Mouse (Mus musculus) midbrain, embryonic 16.5 days (tissue): Measurements from ENCODE around the gene Fez1. TPM values are rescaled to one million over a fixed set of nuclear protein-coding genes. Genes with fewer than 3 reads are reported as not detected.
A peak's percentile ranks its signal among the peaks of the same experiment; 100 is the strongest.

Experiments
- ATAC-seq: fragments of 200-750 bp; cut with Nextera tagmentation; 2 replicates; pipeline ENCODE4 v1.8.0; 2017; ENCODE audit warnings: moderate TSS enrichment
- H3K27ac ChIP-seq: fragments of 300-500 bp; sonication (generic); 2 replicates; pipeline ENCODE4 v1.5.1; 2014; ENCODE audit warnings: mild to moderate bottlenecking, low read length, mixed read lengths
- H3K27me3 ChIP-seq: fragments of 300-500 bp; sonication (generic); 2 replicates; pipeline ENCODE4 v1.6.1; 2014; ENCODE audit warnings: low read depth, low read length, mixed read lengths; ENCODE audit not compliant: control insufficient read depth, insufficient read depth
- H3K36me3 ChIP-seq: fragments of 300-500 bp; sonication (generic); 2 replicates; pipeline ENCODE4 v1.6.1; 2014; ENCODE audit warnings: mild to moderate bottlenecking, low read length, moderate library complexity, mixed read lengths; ENCODE audit not compliant: control insufficient read depth, insufficient read depth
- H3K4me1 ChIP-seq: fragments of 300-500 bp; sonication (generic); 2 replicates; pipeline ENCODE4 v1.6.1; 2014; ENCODE audit warnings: mild to moderate bottlenecking, low read length, mixed read lengths; ENCODE audit not compliant: control insufficient read depth, insufficient read depth
- H3K4me2 ChIP-seq: fragments of 300-500 bp; sonication (generic); 2 replicates; pipeline ENCODE4 v1.6.1; 2014; ENCODE audit warnings: mild to moderate bottlenecking, low read length, mixed read lengths
- H3K4me3 ChIP-seq: fragments of 300-500 bp; sonication (generic); 2 replicates; pipeline ENCODE4 v1.5.1; 2014; ENCODE audit warnings: low read depth, mild to moderate bottlenecking, low read length, moderate library complexity, mixed read lengths
- H3K9ac ChIP-seq: fragments of 300-500 bp; sonication (generic); 2 replicates; pipeline ENCODE4 v1.6.1; 2014; ENCODE audit warnings: low read depth, low read length, mixed read lengths
- H3K9me3 ChIP-seq: fragments of 300-500 bp; sonication (generic); replicated peaks from 2 replicates; pipeline ENCODE4 v1.6.1; 2014; ENCODE audit warnings: mild to moderate bottlenecking, low read length, mixed read lengths; ENCODE audit not compliant: control insufficient read depth, poor library complexity, severe bottlenecking
- WGBS: fragments of 180-500 bp; shearing (Covaris S2); extraction: QIAGEN DNeasy Blood & Tissue Kit; methylation state at CpG from one replicate; pipeline ENCODE4 v1.1.7; 2014; 5-methylcytosine and 5-hydroxymethylcytosine counted together
- polyA plus RNA-seq: library from polyadenylated mRNA; unstranded; fragments of >200 nt; fragmentation: Nextera tagmentation; extraction: Ambion mirVana; gene quantifications from 2 replicates; pipeline ENCODE4 v1.2.1, GENCODE M21; 2015

Fez1 gene
- polyA plus RNA-seq, 1 experiment from 2014 or later, result 638 TPM

DNA sequence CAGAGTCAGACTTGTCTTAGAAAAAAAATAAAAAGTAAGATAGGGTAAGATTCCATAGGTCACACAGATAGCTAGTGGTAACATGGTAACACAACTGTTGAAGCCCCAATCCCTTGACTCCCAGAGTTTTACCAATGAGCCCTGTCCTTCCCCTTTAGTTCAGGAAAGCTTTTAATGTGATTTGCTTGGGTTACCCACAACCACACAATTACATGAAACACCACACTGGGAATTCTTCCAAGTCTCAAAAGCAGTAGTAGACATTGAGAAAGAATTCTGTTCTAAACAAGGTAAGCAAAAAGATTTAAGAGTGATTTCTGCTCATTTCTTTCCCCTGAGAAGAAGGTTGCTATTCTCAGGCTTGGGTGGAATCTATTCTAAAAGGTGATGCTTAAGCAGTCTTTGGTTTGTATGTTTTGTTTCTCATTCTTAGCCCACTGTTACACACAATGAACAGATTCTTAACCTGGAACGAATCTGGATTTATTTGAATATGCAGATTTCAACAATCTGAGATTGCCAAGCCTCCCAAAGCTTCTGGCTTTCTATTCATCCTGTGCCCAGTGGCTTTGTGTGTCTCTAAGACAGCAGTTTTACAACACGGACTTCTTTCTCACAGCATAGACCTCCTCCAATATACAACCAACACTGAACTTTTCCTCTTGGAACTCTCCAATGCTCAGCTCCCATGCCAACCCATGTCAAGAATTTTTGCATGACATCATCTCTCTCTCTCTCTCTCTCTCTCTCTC, 5.1 kb downstream of the Fez1 start:
- peaks cover 15% of the 10 kb centered on the region for H3K4me1 ChIP-seq
- no peaks in the 10 kb centered on the region for H3K9me3 ChIP-seq
- no peaks in the 10 kb centered on the region for H3K27me3 ChIP-seq
- no peaks in the 10 kb centered on the region for H3K36me3 ChIP-seq
- H3K4me3 ChIP-seq, result no peak overlapping the region
- no peak for ATAC-seq
- WGBS, result 39% methylated on average over 2 of the region's 2 CpGs
- H3K4me2 ChIP-seq, result no peak overlapping the region
- no peak overlapping the region for H3K27ac ChIP-seq
- H3K9ac ChIP-seq, result no peak overlapping the region

DNA sequence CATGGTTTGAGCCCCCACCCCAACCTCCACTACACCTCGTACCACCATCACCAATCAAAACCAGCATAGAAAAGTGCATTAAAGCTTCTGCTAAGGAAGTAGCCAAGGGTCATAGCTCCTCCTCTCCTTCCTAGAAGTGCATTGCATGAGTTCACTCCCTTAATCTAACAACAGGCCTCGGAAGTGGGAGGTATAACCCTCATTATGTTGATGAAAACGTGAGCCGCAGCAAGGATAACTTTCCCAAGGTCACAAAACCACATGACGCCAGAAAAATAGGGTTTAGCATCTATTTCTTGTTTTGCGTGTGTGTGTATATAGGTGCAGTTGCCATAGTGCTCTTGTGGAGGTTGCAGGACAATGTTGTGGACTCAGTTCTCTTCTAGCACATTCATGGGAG, 9.7 kb downstream of the Fez1 start:
- Histone ChIP-seq H3K9ac (no peak overlapping the region), H3K4me3 (no peak overlapping the region), H3K27me3 (no peaks in the 10 kb centered on the region), H3K4me2 (no peak overlapping the region), H3K27ac (peak overlapping the region; percentile 95), H3K9me3 (no peaks in the 10 kb centered on the region), H3K36me3 (peaks cover 2% of the 10 kb centered on the region; the same call in 1 of the 2 replicates), H3K4me1 (peaks cover 26% of the 10 kb centered on the region)
- WGBS, result 71% methylated on average over 6 of the region's 6 CpGs
- no peak for ATAC-seq

DNA sequence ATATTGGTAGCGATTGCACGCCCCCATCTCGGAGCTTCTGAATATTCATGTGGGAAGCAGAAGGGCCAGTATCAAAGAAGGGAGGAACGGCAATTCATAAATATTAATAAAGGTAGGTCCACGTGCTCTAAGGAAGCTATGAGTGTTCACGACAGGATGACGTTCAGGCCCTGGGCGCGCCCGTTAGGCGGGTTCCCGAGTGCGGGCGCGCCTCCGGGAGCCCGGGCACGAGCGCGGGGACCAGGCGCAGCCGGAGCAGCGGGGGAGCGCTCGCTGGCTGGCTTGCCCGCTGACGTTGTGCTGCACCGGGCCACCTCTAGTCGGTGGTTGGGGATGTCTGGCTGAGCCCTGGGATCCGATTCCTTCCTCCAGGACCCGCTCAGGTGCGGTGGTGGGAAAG, 10.9 kb downstream of the Fez1 start:
- under 1% methylated on average over 31 of the region's 32 CpGs for WGBS

DNA sequence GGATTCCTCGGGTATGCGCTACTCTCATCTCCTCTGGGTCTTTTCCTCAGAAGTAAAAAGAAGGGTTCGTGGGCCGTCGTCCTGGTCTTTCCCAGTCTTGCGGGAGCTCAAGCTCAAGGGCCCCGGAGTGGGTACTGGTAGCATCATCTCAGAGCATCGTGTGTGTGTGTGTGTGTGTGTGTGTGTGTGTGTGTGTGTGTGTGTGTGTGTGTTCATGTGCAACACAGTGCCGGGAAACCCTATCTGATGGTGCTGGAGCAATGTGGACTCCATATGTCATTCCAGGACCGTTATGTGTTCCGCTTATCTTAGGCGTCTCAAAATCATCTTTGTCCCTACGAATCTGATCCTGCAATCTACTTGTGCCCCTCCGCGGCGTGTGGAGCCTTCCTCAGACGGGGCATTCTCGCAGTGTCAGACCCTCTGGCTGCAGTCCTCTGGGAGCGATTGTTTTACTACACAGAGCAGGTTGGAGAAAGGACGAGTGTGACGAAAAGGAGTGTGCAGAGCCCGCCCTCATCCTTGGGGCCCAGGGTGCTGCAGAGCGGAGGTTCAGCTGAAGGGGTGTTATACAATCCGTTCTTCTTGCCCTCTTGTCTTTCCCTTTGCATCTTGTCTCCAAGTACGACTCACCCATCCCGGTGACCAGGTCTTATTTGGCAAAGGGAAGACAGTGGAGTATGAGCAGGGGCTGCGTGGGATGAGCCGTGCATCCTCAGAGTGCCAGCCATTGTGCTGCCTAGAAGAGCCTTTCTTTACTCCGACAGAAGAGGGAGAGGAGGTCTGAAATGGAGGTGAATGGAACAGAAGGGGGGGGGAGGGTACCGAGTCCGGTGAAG, 11.6 kb downstream of the Fez1 start:
- peak overlapping the region; percentile 95 for H3K27ac ChIP-seq
- WGBS, result under 1% methylated on average over 31 of the region's 31 CpGs
- H3K9ac ChIP-seq, result peak overlapping the region; percentile 82
- peak overlapping the region; percentile 68 for H3K4me2 ChIP-seq
- H3K4me1 ChIP-seq, result peaks cover 34% of the 10 kb centered on the region
- ATAC-seq, result peak; percentile 79
- H3K36me3 ChIP-seq, result peaks cover 4% of the 10 kb centered on the region; the same call in 1 of the 2 replicates
- no peaks in the 10 kb centered on the region for H3K27me3 ChIP-seq
- H3K4me3 ChIP-seq, result peak overlapping the region; percentile 70
- no peaks in the 10 kb centered on the region for H3K9me3 ChIP-seq

More for the DNA sequence above, 10.9 kb downstream of the Fez1 start:
- Histone ChIP-seq H3K27ac (peak overlapping the region; percentile 95), H3K27me3 (no peaks in the 10 kb centered on the region), H3K36me3 (peaks cover 4% of the 10 kb centered on the region; the same call in 1 of the 2 replicates), H3K4me3 (peak overlapping the region; percentile 70), H3K9me3 (no peaks in the 10 kb centered on the region), H3K4me2 (peak overlapping the region; percentile 68), H3K4me1 (peaks cover 32% of the 10 kb centered on the region), H3K9ac (peak overlapping the region; percentile 82)
- ATAC-seq, result peak; percentile 91

DNA sequence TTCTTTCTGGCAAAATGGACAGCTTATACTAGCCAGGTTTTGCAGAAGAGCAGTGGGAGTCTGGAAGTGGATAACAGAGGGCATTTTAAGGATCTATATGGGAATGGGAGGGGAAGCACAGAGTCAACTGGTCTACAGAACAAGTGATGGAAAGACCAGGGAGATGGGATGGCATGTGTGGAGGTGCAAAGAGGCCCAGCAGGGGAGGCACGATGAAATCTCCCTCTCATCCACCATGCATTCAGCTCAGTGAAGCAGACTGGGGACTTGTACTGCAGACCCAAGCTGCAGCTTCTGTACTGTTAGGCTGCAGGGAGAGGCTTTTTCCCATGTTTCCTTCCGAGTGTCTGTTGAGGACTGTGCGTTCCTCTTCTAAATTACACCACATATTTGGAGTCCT, 12.2 kb downstream of the Fez1 start:
- H3K4me3 ChIP-seq, result peak overlapping the region; percentile 70
- peak; percentile 21; the same call in 1 of the 2 replicates for ATAC-seq

DNA sequence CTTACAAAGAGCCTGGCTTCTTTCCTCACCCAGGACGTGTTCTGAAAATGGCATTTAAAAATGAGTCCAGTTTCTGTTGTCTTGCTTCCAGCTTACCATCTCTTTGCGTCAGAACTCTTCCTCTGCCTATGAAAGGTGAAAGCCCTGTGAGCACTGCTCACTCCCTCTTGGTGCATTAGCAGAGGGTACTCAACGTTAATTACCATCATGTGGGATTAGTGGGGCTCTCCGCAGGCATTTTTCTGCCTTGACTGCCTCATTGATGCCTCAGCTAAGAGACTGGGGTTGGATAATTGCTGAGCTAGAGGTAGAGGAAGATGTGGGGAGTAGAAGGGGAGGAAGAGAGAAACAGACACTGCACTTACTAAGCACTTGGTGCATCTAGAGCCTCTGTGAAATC, 24.7 kb downstream of the Fez1 start:
- Histone ChIP-seq H3K27me3 (no peaks in the 10 kb centered on the region), H3K36me3 (peaks cover 48% of the 10 kb centered on the region), H3K9me3 (no peaks in the 10 kb centered on the region), H3K4me1 (no peaks in the 10 kb centered on the region), H3K4me2 (no peak overlapping the region), H3K27ac (no peak overlapping the region), H3K9ac (no peak overlapping the region), H3K4me3 (no peak overlapping the region)
- WGBS, result 31% methylated on average over 4 of the region's 4 CpGs
- no peak for ATAC-seq

More for the DNA sequence above, 12.2 kb downstream of the Fez1 start:
- Histone ChIP-seq H3K36me3 (peaks cover 4% of the 10 kb centered on the region; the same call in 1 of the 2 replicates), H3K27me3 (no peaks in the 10 kb centered on the region), H3K9ac (peak overlapping the region; percentile 82), H3K4me2 (peak overlapping the region; percentile 68), H3K9me3 (no peaks in the 10 kb centered on the region), H3K27ac (peak overlapping the region; percentile 95), H3K4me1 (peaks cover 34% of the 10 kb centered on the region)
- WGBS, result 11% methylated on average over 3 of the region's 3 CpGs

DNA sequence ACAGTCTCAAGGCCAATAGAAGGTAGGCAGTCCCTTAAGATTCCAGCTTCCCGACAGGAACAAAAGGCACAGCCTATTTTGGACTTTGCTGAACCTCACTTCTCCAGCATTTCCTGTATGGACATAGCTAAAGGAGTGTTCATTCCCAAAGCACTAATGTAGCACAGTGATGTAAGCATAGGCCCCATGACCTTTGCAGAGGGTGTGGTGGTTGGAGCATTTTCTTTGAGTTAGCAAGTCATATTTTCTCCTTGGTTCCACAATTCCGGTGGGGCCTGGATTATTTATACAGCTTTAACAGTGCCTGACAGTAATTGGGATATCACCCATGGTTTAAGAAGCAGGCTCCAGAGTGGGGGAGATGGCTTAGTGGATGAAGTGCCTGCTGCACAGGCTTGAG, 27.0 kb downstream of the Fez1 start:
- 87% methylated on average over 2 of the region's 2 CpGs for whole genome bisulfite sequencing
- no peak for ATAC-seq

DNA sequence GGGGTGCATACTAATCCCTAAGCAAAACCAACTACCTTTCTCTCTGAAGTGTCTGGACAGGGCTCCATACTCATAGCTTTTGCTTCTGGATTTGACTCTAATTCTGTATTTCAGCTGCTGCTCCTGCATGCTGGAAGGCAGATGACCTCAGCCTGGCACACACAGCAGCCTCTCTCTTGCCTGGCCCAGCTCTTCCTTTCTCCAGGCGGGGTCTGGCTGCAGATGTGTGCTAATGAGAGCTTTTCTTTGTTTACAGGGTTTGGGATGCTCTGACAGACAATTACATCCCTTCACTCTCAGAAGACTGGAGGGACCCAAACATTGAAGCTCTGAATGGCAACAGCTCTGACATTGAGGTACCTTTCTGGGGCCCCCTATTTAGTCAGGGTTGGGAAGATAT, 28.4 kb downstream of the Fez1 start:
- Histone ChIP-seq H3K4me1 (no peaks in the 10 kb centered on the region), H3K4me3 (no peak overlapping the region), H3K36me3 (peaks cover 43% of the 10 kb centered on the region), H3K9ac (no peak overlapping the region), H3K4me2 (no peak overlapping the region), H3K27ac (no peak overlapping the region), H3K9me3 (no peaks in the 10 kb centered on the region), H3K27me3 (no peaks in the 10 kb centered on the region)
- 0 out of 2 replicates have a peak, but pooled peaks have one; percentile 36 for ATAC-seq
- 40% methylated on average over 1 of the region's 1 CpGs for WGBS

More for the DNA sequence above, 27.0 kb downstream of the Fez1 start:
- Histone ChIP-seq H3K4me2 (no peak overlapping the region), H3K9me3 (no peaks in the 10 kb centered on the region), H3K9ac (no peak overlapping the region), H3K4me1 (no peaks in the 10 kb centered on the region), H3K27ac (no peak overlapping the region), H3K27me3 (no peaks in the 10 kb centered on the region), H3K4me3 (no peak overlapping the region), H3K36me3 (peaks cover 54% of the 10 kb centered on the region)

DNA sequence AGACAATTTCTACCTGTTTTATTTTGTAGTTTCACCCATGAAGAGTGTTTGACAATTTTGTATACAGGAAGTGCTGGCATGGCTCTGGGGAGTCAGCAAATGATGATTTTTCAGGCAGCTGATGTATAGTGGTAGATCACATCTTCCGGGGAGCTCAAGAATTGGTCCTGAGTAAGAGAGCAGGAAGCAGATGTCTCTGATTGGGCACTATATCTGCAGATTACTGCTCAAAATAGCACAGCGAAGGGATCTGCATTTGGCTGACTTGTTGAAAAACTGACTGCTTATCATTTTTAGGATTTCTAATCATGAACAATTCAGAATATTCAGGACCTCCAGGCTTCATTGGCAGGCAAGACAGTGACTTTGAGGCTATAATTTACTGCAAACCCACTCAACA, 30.5 kb downstream of the Fez1 start:
- H3K9me3 ChIP-seq, result no peaks in the 10 kb centered on the region
- H3K27me3 ChIP-seq, result no peaks in the 10 kb centered on the region
- H3K27ac ChIP-seq, result no peak overlapping the region
- no peak for ATAC-seq
- WGBS, result 95% methylated on average over 2 of the region's 2 CpGs
- H3K4me1 ChIP-seq, result no peaks in the 10 kb centered on the region
- peaks cover 38% of the 10 kb centered on the region for H3K36me3 ChIP-seq
- H3K4me3 ChIP-seq, result no peak overlapping the region
- H3K9ac ChIP-seq, result no peak overlapping the region
- H3K4me2 ChIP-seq, result no peak overlapping the region
